Mouse (Mus musculus) heart, adult 11 months (tissue): Measurements from ENCODE around the gene Bbs5.

ENCODE experiments used
- DNase-seq: peaks from one replicate; pipeline ENCODE4 v3.0.0; 2022

The Bbs5 gene

GRCm38 (mm10) chr2:69673723-69674122 lies 26.8 kb downstream of the Bbs5 start:
- DNase-seq = no peak

GRCm38 (mm10) chr2:69675266-69675665 lies 28.3 kb downstream of the Bbs5 start:
- DNase-seq = peak; percentile 58

- peak; percentile 25 for DNase-seq
These were observed 29.7 kb downstream of the Bbs5 start for GRCm38 (mm10) chr2:69676713-69677112.

- peak; percentile 60 for DNase-seq
These were observed 30.2 kb downstream of the Bbs5 start for GRCm38 (mm10) chr2:69677215-69677614.

GRCm38 (mm10) chr2:69679990-69680389 lies 33.0 kb downstream of the Bbs5 start:
- DNase-seq = peak; percentile 79

GRCm38 (mm10) chr2:69681931-69682330 lies 35.0 kb downstream of the Bbs5 start:
- no peak for DNase-seq

- DNase-seq = peak; percentile 54
These were observed 36.2 kb downstream of the Bbs5 start for GRCm38 (mm10) chr2:69683036-69683805.

- DNase-seq = no peak
These were observed 37.5 kb downstream of the Bbs5 start for GRCm38 (mm10) chr2:69684488-69684887.

- DNase-seq = no peak
These were observed 43.2 kb downstream of the Bbs5 start for GRCm38 (mm10) chr2:69690214-69690613.

GRCm38 (mm10) chr2:69690843-69691242 lies 43.9 kb downstream of the Bbs5 start:
- peak; percentile 71 for DNase-seq

- DNase-seq = peak; percentile 86
These were observed 46.5 kb downstream of the Bbs5 start for GRCm38 (mm10) chr2:69693501-69693900.

GRCm38 (mm10) chr2:69700446-69700845 lies 53.5 kb downstream of the Bbs5 start:
- peak; percentile 81 for DNase-seq

GRCm38 (mm10) chr2:69712171-69712570 lies 65.2 kb downstream of the Bbs5 start:
- no peak for DNase-seq

- peak; percentile 99 for DNase-seq
These were observed 66.1 kb downstream of the Bbs5 start, which contains the start of gene Fastkd1 for GRCm38 (mm10) chr2:69712981-69713625. Gene Fastkd1 (minus strand): TSS chr2:69713516.

- no peak for DNase-seq
These were observed 66.6 kb downstream of the Bbs5 start for GRCm38 (mm10) chr2:69713626-69714014.

GRCm38 (mm10) chr2:69714126-69714525 lies 67.2 kb downstream of the Bbs5 start:
- DNase-seq = no peak

GRCm38 (mm10) chr2:69716483-69716882 lies 69.5 kb downstream of the Bbs5 start:
- no peak for DNase-seq
